In the genomic region with DNA sequence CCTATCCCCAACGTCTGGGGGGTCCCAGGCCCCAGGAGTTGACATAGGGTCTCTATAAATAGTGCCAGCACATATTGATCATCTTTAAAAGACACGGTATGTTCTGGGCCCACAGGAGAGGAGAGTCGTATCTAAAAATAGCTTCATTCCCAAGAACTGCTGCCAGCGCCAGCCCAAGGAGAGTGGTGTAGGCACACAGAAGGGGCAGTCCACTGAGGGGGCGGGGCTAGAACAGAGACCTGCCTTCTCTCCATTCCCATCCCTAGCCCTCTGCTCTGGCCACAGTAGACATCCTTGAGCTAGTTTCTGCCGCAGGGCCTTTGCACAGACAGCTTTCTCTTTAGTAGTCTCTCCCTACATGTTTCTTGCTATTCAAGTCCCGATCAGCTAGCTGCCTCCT, we compare ENCODE assay signal across 27 mouse cellular contexts. TPM values are rescaled to one million over a fixed set of nuclear protein-coding genes. Genes with fewer than 3 reads are reported as not detected.
DNase-seq lines count a peak whose midpoint lies in the region; ATAC-seq and TF ChIP-seq lines count a peak whose summit lies in the region.
"Had no signal": no experiment of that assay in that cellular context is flagged by ENCODE, and none has a peak within 500 bp of the region (broad histone marks: within the 10 kb centered on the region; RNA-seq: fewer than 3 reads in every experiment).

No protein-coding gene starts in this region.

- peaks cover 2 to 9% of the 10 kb centered on the region in 2 experiments for H3K36me3 ChIP-seq in CH12.LX (replicated peaks in 1 of 2; ENCODE audit: control insufficient read depth in 1 of 2, insufficient read depth in 1 of 2, low read length in 1 of 2)
- no peaks in the 10 kb centered on the region for H3K36me3 ChIP-seq in heart, embryonic 14.5 days (ENCODE audit: control insufficient read depth, insufficient read depth, low read length)
- H3K36me3 ChIP-seq in midbrain, embryonic 16.5 days (ENCODE audit: control insufficient read depth, insufficient read depth, low read length) = no peaks in the 10 kb centered on the region
- H3K36me3 ChIP-seq: forebrain, embryonic 10.5 days; hindbrain, embryonic 13.5 days; kidney, embryonic 15.5 days; limb, embryonic 13.5 days; lung, embryonic 15.5 days; midbrain, embryonic 13.5 days; neural tube, embryonic 12.5 days had no signal

- ATAC-seq in heart, embryonic 14.5 days (ENCODE audit: insufficient number of reproducible peaks, insufficient read depth, low FRiP score, low read depth) = no peak
- no peak for ATAC-seq in midbrain, embryonic 16.5 days
- ATAC-seq in monocyte, adult 5-6 weeks (replicated peaks; ENCODE audit: insufficient number of reproducible peaks, low FRiP score, low TSS enrichment, poor library complexity, severe bottlenecking) = no peak
- ATAC-seq: CD4-positive, CD25-positive, alpha-beta regulatory T cell, adult 4 months; forebrain, postnatal 0 days; midbrain, embryonic 13.5 days had no signal

- H3K4me3 ChIP-seq in CH12.LX (replicated peaks in 1 of 3; ENCODE audit: low read depth in 2 of 3, low read length in 2 of 3, poor library complexity in 1 of 3) = no peak overlapping the region
- H3K4me3 ChIP-seq in heart, embryonic 14.5 days (ENCODE audit: control insufficient read depth in 1 of 2, insufficient read depth in 1 of 2, low read depth in 1 of 2, low read length in 2 of 2) = no peak overlapping the region
- H3K4me3 ChIP-seq in midbrain, embryonic 16.5 days (ENCODE audit: low read depth, low read length) = no peak overlapping the region
- H3K4me3 ChIP-seq: forebrain, embryonic 10.5 days; hindbrain, embryonic 13.5 days; kidney, embryonic 15.5 days; limb, embryonic 13.5 days; lung, embryonic 15.5 days; megakaryocyte, embryonic 14.5 days; midbrain, embryonic 13.5 days; neural tube, embryonic 12.5 days had no signal

- TF ChIP-seq RAD21 in CH12.LX (IDR thresholded peaks at IDR 0.05; ENCODE audit: low read depth, low read length) = no peak

- peak overlapping the region; percentile 78; the same call in 1 of the 2 replicates for H3K27ac ChIP-seq in CH12.LX (ENCODE audit: insufficient read depth, low read depth)
- peak overlapping the region; percentile 21 to 67 for H3K27ac ChIP-seq in heart, embryonic 14.5 days (replicated peaks in 1 of 2; ENCODE audit: control insufficient read depth in 1 of 2, insufficient read depth in 1 of 2, low read depth in 2 of 2, low read length in 2 of 2)
- no peak overlapping the region for H3K27ac ChIP-seq in midbrain, embryonic 16.5 days (ENCODE audit: low read length)
- H3K27ac ChIP-seq: hindbrain, embryonic 13.5 days; kidney, embryonic 15.5 days; limb, embryonic 13.5 days; liver, embryonic 14.5 days; lung, embryonic 15.5 days; midbrain, embryonic 13.5 days; neural tube, embryonic 12.5 days had no signal

- no peak overlapping the region for H3K9ac ChIP-seq in CH12.LX (ENCODE audit: insufficient read depth, low read depth)
- H3K9ac ChIP-seq in heart, embryonic 14.5 days (ENCODE audit: low read length) = no peak overlapping the region
- no peak overlapping the region for H3K9ac ChIP-seq in midbrain, embryonic 16.5 days (ENCODE audit: low read depth, low read length)
- H3K9ac ChIP-seq: forebrain, postnatal 0 days; hindbrain, embryonic 13.5 days; kidney, embryonic 15.5 days; limb, embryonic 13.5 days; liver, embryonic 14.5 days; lung, embryonic 15.5 days; midbrain, embryonic 13.5 days; neural tube, embryonic 12.5 days had no signal

- TF ChIP-seq CTCF in CH12.LX (conservative IDR thresholded peaks at IDR 0.05 in 1 of 2, IDR thresholded peaks at IDR 0.05 in 1 of 2; ENCODE audit: low read depth in 2 of 2, low read length in 2 of 2) = no peak

- TF ChIP-seq EP300 in CH12.LX (IDR thresholded peaks at IDR 0.05; ENCODE audit: low read length) = no peak

- 48% methylated on average over 7 of the region's 7 CpGs for WGBS in heart, embryonic 14.5 days
- 79% methylated on average over 7 of the region's 7 CpGs for WGBS in midbrain, embryonic 16.5 days

- H3K79me2 ChIP-seq in CH12.LX (replicated peaks; ENCODE audit: control insufficient read depth, extremely low read depth, insufficient read depth, poor library complexity, severe bottlenecking) = no peaks in the 10 kb centered on the region

- dilution Hi-C loops in CH12.LX (cut with MboI; ENCODE audit: extremely low pct_ligation_motif_present, extremely low pct_unique_long_range_greater_than_20kb, low sequenced_read_pairs) = no loop called here

- no peak for DNase-seq in CH12.LX (ENCODE audit: extremely low read depth)
- peak; percentile 67 for DNase-seq in heart, adult 8-10 months (ENCODE audit: low spot score)
- DNase-seq in heart, postnatal 25 days (ENCODE audit: low spot score) = peak; percentile 35
- DNase-seq in right cerebral cortex, postnatal 25 days = no peak
- DNase-seq: adrenal gland, postnatal 36 days; cerebellum, adult 11-12 months; cerebellum, postnatal 14 days; forebrain, postnatal 0 days; kidney, adult 11 months; kidney, postnatal 36 days; layer of hippocampus, postnatal 36 days; lung, postnatal 36 days; retina, postnatal 1 day; thymus, postnatal 14 days had no signal

- in situ Hi-C loops in CH12.LX (cut with MboI; ENCODE audit: low pct_ligation_motif_present, low pct_unique_long_range_greater_than_20kb, low sequenced_read_pairs) = loop anchor here (10.0 kb wide), 1 partner anchor 470 kb away; a partner anchor contains a TSS

- intact Hi-C loops in heart, postnatal 25 days (cut with DNase I) = no loop called here

- peaks cover 3% of the 10 kb centered on the region for H3K27me3 ChIP-seq in CH12.LX (replicated peaks)
- peaks cover 63% of the 10 kb centered on the region for H3K27me3 ChIP-seq in heart, embryonic 14.5 days (ENCODE audit: control insufficient read depth, insufficient read depth, low read length)
- peaks cover 82% of the 10 kb centered on the region for H3K27me3 ChIP-seq in midbrain, embryonic 16.5 days (ENCODE audit: control insufficient read depth, insufficient read depth, low read depth, low read length)

- 0 out of 2 replicates have a peak overlapping the region, but pooled peaks have one; percentile 92 for H3K4me2 ChIP-seq in CH12.LX (ENCODE audit: insufficient read depth, low read depth, poor library complexity, severe bottlenecking)
- H3K4me2 ChIP-seq in heart, embryonic 14.5 days (ENCODE audit: low read length) = peak overlapping the region; percentile 36; the same call in 1 of the 2 replicates
- H3K4me2 ChIP-seq in midbrain, embryonic 16.5 days (ENCODE audit: low read length) = no peak overlapping the region
- H3K4me2 ChIP-seq: hindbrain, embryonic 13.5 days; kidney, embryonic 15.5 days; limb, embryonic 13.5 days; lung, embryonic 15.5 days; midbrain, embryonic 13.5 days; neural tube, embryonic 12.5 days had no signal

- peaks cover 52 to 92% of the 10 kb centered on the region in 2 experiments for H3K4me1 ChIP-seq in CH12.LX (ENCODE audit: control insufficient read depth in 1 of 2, insufficient read depth in 2 of 2)
- H3K4me1 ChIP-seq in heart, embryonic 14.5 days (ENCODE audit: control insufficient read depth in 2 of 2, insufficient read depth in 2 of 2, low read length in 2 of 2) = peaks cover 44 to 70% of the 10 kb centered on the region in 2 experiments
- peaks cover 25% of the 10 kb centered on the region for H3K4me1 ChIP-seq in midbrain, embryonic 16.5 days (ENCODE audit: control insufficient read depth, insufficient read depth, low read length)

- TF ChIP-seq POLR2A in CH12.LX (IDR thresholded peaks at IDR 0.05; ENCODE audit: low read depth, low read length) = no peak

- H3K9me3 ChIP-seq in CH12.LX (replicated peaks; ENCODE audit: low read length) = peaks cover 7% of the 10 kb centered on the region
- no peaks in the 10 kb centered on the region for H3K9me3 ChIP-seq in heart, embryonic 14.5 days (ENCODE audit: control insufficient read depth, low read length)
- no peaks in the 10 kb centered on the region for H3K9me3 ChIP-seq in midbrain, embryonic 16.5 days (replicated peaks; ENCODE audit: control insufficient read depth, low read length, poor library complexity, severe bottlenecking)
- H3K9me3 ChIP-seq: forebrain, embryonic 10.5 days; hindbrain, embryonic 13.5 days; kidney, embryonic 15.5 days; limb, embryonic 13.5 days; lung, embryonic 15.5 days; midbrain, embryonic 13.5 days; neural tube, embryonic 12.5 days had no signal

TF ChIP-seq in CH12.LX, 34 proteins besides CTCF, POLR2A, EP300 and RAD21:
- TF ChIP-seq IRF4 (IDR thresholded peaks at IDR 0.05; ENCODE audit: low read depth, low read length) (no peak), BHLHE40 (IDR thresholded peaks at IDR 0.05; ENCODE audit: low read depth, low read length) (no peak), ZMIZ1 (IDR thresholded peaks at IDR 0.05; ENCODE audit: low read depth, low read length) (no peak), UBTF (IDR thresholded peaks at IDR 0.05; ENCODE audit: low read depth, low read length) (no peak), RCOR1 (conservative IDR thresholded peaks at IDR 0.05; ENCODE audit: low read depth, low read length) (no peak), ETS1 (conservative IDR thresholded peaks at IDR 0.05; ENCODE audit: low read depth, low read length) (no peak), SIN3A (IDR thresholded peaks at IDR 0.05; ENCODE audit: low read length) (no peak), JUN (IDR thresholded peaks at IDR 0.05; ENCODE audit: insufficient read depth, low read depth, low read length) (no peak), E2F4 (IDR thresholded peaks at IDR 0.05; ENCODE audit: insufficient replicate concordance, low read depth, low read length) (no peak), TBP (conservative IDR thresholded peaks at IDR 0.05; ENCODE audit: low read depth, low read length) (no peak), MAX (IDR thresholded peaks at IDR 0.05; ENCODE audit: low read length) (no peak), PAX5 (IDR thresholded peaks at IDR 0.05; ENCODE audit: low read length) (no peak), NELFE (IDR thresholded peaks at IDR 0.05; ENCODE audit: low read depth, low read length) (no peak), ELF1 (IDR thresholded peaks at IDR 0.05; ENCODE audit: low read depth, low read length) (no peak), MEF2A (IDR thresholded peaks at IDR 0.05; ENCODE audit: borderline replicate concordance, low read depth, low read length) (no peak), NRF1 (IDR thresholded peaks at IDR 0.05; ENCODE audit: low read depth, low read length) (no peak)
TF ChIP-seq in CH12.LX: peak in this region for 0.

RNA-seq across cellular contexts. Expression of a gene that starts 4.5 kb away (rescaled TPM):
- total RNA-seq in CH12.LX (2012; rRNA removed) (6.0 and 9.0 TPM in 2 replicates), CH12.LX (2014; rRNA removed) (1.9 and 2.0 TPM in 2 replicates)
- polyA plus RNA-seq in CH12.LX (2012; ENCODE audit: insufficient read length, low read depth) = 4.2 and 4.3 TPM in 2 replicates
- total RNA-seq in heart, adult 8-10 months (2022) = 100 to 1,000 TPM; 176 to 234 (median 203) TPM
- 7.9 and 10.0 TPM in 2 replicates for polyA plus RNA-seq in heart, embryonic 14.5 days (2014; fragmentation: Nextera tagmentation; extraction: Ambion mirVana)
- total RNA-seq in heart, postnatal 25 days (2021) = 100 to 1,000 TPM; 141 to 144 TPM
- polyA plus RNA-seq in midbrain, embryonic 16.5 days (2015; fragmentation: Nextera tagmentation; extraction: Ambion mirVana) = 0.29 and 0.40 TPM in 2 replicates
- total RNA-seq in monocyte, adult 5-6 weeks (2017) = not detected in 3 replicates
- polyA plus RNA-seq: CD4-positive, CD25-positive, alpha-beta regulatory T cell, adult 4 months had no signal

Comparison
In these comparisons a context has a peak if more than half of its experiments do, and no peak if none do; other contexts are left out.
1. DNase-seq: peak in heart, adult 8-10 months (single experiment) and heart, postnatal 25 days (single experiment); none in CH12.LX (single experiment) and right cerebral cortex, postnatal 25 days (single experiment).
2. RNA of a gene that starts 4.5 kb away (total RNA-seq): 176 to 234 TPM in heart, adult 8-10 months and 141 to 144 TPM in heart, postnatal 25 days; 1.9 to 9.0 TPM in CH12.LX and not detected in monocyte, adult 5-6 weeks; every median in the first group is over 10 times any median in the second.